Mouse (Mus musculus) E14TG2a.4 (cell line): ENCODE measurements around the gene Sirt2.

Experiments
- H3K27me3 ChIP-seq: 2 replicates; pipeline ENCODE4 v1.6.1; 2014; ENCODE audit warnings: low read length, control low read depth; ENCODE audit not compliant: insufficient read depth
- H3K36me3 ChIP-seq: 2 replicates; pipeline ENCODE4 v1.6.1; 2014; ENCODE audit warnings: low read length, control low read depth; ENCODE audit not compliant: insufficient read depth
- H3K4me1 ChIP-seq: replicated peaks from 2 replicates; pipeline ENCODE4 v1.6.1; 2014; ENCODE audit warnings: low read depth, low read length, control low read depth
- H3K4me3 ChIP-seq: replicated peaks from 2 replicates; pipeline ENCODE4 v1.5.1; 2014; ENCODE audit warnings: mild to moderate bottlenecking, low read length
- H3K9me3 ChIP-seq: 2 replicates; pipeline ENCODE4 v1.6.1; 2014; ENCODE audit warnings: low read length, control low read depth
- CTCF ChIP-seq: conservative IDR thresholded peaks from 2 replicates; pipeline ENCODE4 v1.5.1; 2014; ENCODE audit warnings: low read length
- NANOG ChIP-seq: IDR thresholded peaks from 2 replicates; pipeline ENCODE4 v1.6.1; 2014; ENCODE audit warnings: borderline replicate concordance, low read length, mixed read lengths
- POU5F1 ChIP-seq: IDR thresholded peaks from 2 replicates; pipeline ENCODE4 v1.6.1; 2014; ENCODE audit warnings: low read length, borderline replicate concordance

Gene Sirt2

GRCm38 (mm10) chr7:28833723-28834347, 67.3 kb downstream of the Sirt2 start, which contains the start of gene Lgals4:
Lgals4 (plus strand) TSS chr7:28833854.
- Histone ChIP-seq H3K9me3 (peaks cover 5% of the 10 kb centered on the region), H3K4me1 (peaks cover 41% of the 10 kb centered on the region), H3K36me3 (peaks cover 30% of the 10 kb centered on the region), H3K27me3 (0 out of 2 replicates have a peak, but pooled peaks cover 5% of the 10 kb centered on the region), H3K4me3 (no peak within 1 kb of the TSS)
- TF ChIP-seq CTCF = no peak

DNA sequence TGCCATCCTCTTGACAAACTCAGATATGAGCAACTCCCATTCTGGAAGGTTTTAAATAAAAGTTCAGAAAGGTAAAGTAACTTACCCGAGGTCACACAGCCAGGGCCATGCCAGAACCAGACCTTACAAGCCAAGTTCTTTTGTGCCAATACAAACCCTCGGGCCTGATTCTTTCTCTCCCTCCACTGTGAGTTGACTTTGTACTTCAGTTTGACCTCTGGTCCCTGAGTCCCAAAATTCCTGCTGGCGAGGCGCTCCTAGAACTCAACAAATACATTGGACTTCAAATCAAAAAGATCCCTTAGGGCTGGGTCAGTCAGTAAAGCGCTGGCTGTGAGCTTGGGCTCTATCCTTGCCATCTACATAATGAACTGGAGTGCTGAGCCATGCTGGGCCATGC, 70.4 kb downstream of the Sirt2 start:
- H3K27me3 ChIP-seq = peaks cover 13% of the 10 kb centered on the region; the same call in 1 of the 2 replicates
- H3K4me1 ChIP-seq = peaks cover 29% of the 10 kb centered on the region
- no peaks in the 10 kb centered on the region for H3K9me3 ChIP-seq
- H3K36me3 ChIP-seq = peaks cover 6% of the 10 kb centered on the region
- H3K4me3 ChIP-seq = no peak overlapping the region
- TF ChIP-seq CTCF = no peak
- TF ChIP-seq NANOG = no peak
- no peak for TF ChIP-seq POU5F1
